Mouse (Mus musculus) kidney, adult 10 weeks (tissue): ENCODE data around the gene Pde1c. TPM values are rescaled to one million over a fixed set of nuclear protein-coding genes. Genes with fewer than 3 reads are reported as not detected.

ENCODE experiments used
- polyA plus RNA-seq: library from polyadenylated mRNA; stranded (reverse); fragments of 350-450 nt; fragmentation: Illumina TruSeq; extraction: RNeasy Lipid Tissue Mini Kit (QIAGEN cat#74804); gene quantifications from one replicate; pipeline ENCODE4 v1.2.3, GENCODE M21; 2014; ENCODE audit warnings: low read depth, low replicate concordance

Pde1c gene
- polyA plus RNA-seq: 3.2 TPM

GRCm38 (mm10) chr6:56568470-56569372 is at the start of gene Pde1c:
Pde1c (minus strand) TSS chr6:56569103.

Other genes starting within 250 kb of the Pde1c start
- gene Lsm5, start 135.6 kb upstream of the Pde1c start, polyA plus RNA-seq: 47.5 TPM
- 48.1 TPM for gene Avl9, start 145.8 kb upstream of the Pde1c start, polyA plus RNA-seq
- gene Kbtbd2, start 228.7 kb upstream of the Pde1c start, polyA plus RNA-seq: 36.7 TPM